ENCODE assay signal across 8 mouse cellular contexts in genomic region chr2:48816141-48817028, GRCm38 (mm10). TPM values are rescaled to one million over a fixed set of nuclear protein-coding genes. Genes with fewer than 3 reads are reported as not detected.
DNase-seq lines count a peak whose midpoint lies in the region; ATAC-seq lines count a peak whose summit lies in the region.

No protein-coding gene starts in this region.

- 23% methylated on average over 9 of the region's 9 CpGs for WGBS in hindbrain, embryonic 12.5 days
- WGBS in midbrain, embryonic 10.5 days, result 33% methylated on average over 9 of the region's 9 CpGs

- H3K4me1 ChIP-seq in brown adipose tissue, adult 24 weeks (ENCODE audit: control insufficient read depth, insufficient read depth, insufficient read length, low read length), result peaks cover 2% of the 10 kb centered on the region; the same call in 1 of the 2 replicates
- peaks cover 14% of the 10 kb centered on the region; the same call in 1 of the 2 replicates for H3K4me1 ChIP-seq in hindbrain, embryonic 12.5 days
- H3K4me1 ChIP-seq in midbrain, embryonic 10.5 days, result peaks cover 27% of the 10 kb centered on the region

- DNase-seq in gastrocnemius, adult 18-20 months (ENCODE audit: low spot score), result peak; percentile 16
- DNase-seq in gastrocnemius, postnatal 36 days, result no peak
- DNase-seq in midbrain, embryonic 10.5 days (ENCODE audit: low spot score), result no peak
- no peak for DNase-seq in T-cell, adult 2 months (ENCODE audit: low spot score)
- no peak for DNase-seq in urinary bladder, adult 18-20 months (ENCODE audit: low spot score in 2 of 2)
- no peak for DNase-seq in gastrocnemius, postnatal 14 days

- no peaks in the 10 kb centered on the region for H3K9me3 ChIP-seq in hindbrain, embryonic 12.5 days (replicated peaks)
- no peaks in the 10 kb centered on the region for H3K9me3 ChIP-seq in midbrain, embryonic 10.5 days (replicated peaks)

- H3K27ac ChIP-seq in brown adipose tissue, adult 24 weeks (replicated peaks; ENCODE audit: low read depth, low read length), result peak overlapping the region; percentile 49; the same call in 1 of the 2 replicates
- peak overlapping the region; percentile 58 for H3K27ac ChIP-seq in hindbrain, embryonic 12.5 days
- H3K27ac ChIP-seq in midbrain, embryonic 10.5 days (replicated peaks), result no peak overlapping the region

- intact Hi-C loops in gastrocnemius, postnatal 36 days (cut with DNase I), result loop anchor here (5.0 to 10.0 kb wide), 2 partner anchors 262 to 814 kb away; no protein-coding TSS in a partner anchor
- intact Hi-C loops in gastrocnemius, postnatal 14 days (cut with DNase I; ENCODE audit: low total_unique reads), result no loop called here

- peak overlapping the region; percentile 58 for H3K4me2 ChIP-seq in hindbrain, embryonic 12.5 days (replicated peaks)

- H3K9ac ChIP-seq in hindbrain, embryonic 12.5 days, result peak overlapping the region; percentile 80

- no peaks in the 10 kb centered on the region for H3K36me3 ChIP-seq in hindbrain, embryonic 12.5 days
- H3K36me3 ChIP-seq in midbrain, embryonic 10.5 days, result no peaks in the 10 kb centered on the region

- no peak for ATAC-seq in hindbrain, embryonic 12.5 days (ENCODE audit: low FRiP score)

- H3K4me3 ChIP-seq in brown adipose tissue, adult 24 weeks (ENCODE audit: insufficient read depth, low read depth, low read length), result peak overlapping the region; percentile 59
- peak overlapping the region; percentile 62 for H3K4me3 ChIP-seq in hindbrain, embryonic 12.5 days
- peak overlapping the region; percentile 82 for H3K4me3 ChIP-seq in midbrain, embryonic 10.5 days

- H3K27me3 ChIP-seq in hindbrain, embryonic 12.5 days, result no peaks in the 10 kb centered on the region
- no peaks in the 10 kb centered on the region for H3K27me3 ChIP-seq in midbrain, embryonic 10.5 days (ENCODE audit: low read depth, poor library complexity, severe bottlenecking)

RNA-seq across cellular contexts. Expression of gene Acvr2a, which starts 2.5 kb away (rescaled TPM):
- total RNA-seq in gastrocnemius, adult 18-20 months (2021), result 10 to 100 TPM; 18.6 to 25.2 TPM
- 10 to 100 TPM; 17.1 to 18.7 TPM for total RNA-seq in gastrocnemius, postnatal 36 days (2021)
- polyA plus RNA-seq in brown adipose tissue, adult 24 weeks (2012; ENCODE audit: insufficient read depth, insufficient read length, missing spikeins), result 5.3 and 6.6 TPM in 2 replicates
- 46.6 and 51.1 TPM in 2 replicates for polyA plus RNA-seq in hindbrain, embryonic 12.5 days (2016; fragmentation: Nextera tagmentation; extraction: Ambion mirVana)
- polyA plus RNA-seq in midbrain, embryonic 10.5 days (2016; fragmentation: Nextera tagmentation; extraction: Ambion mirVana), result 18.5 and 24.8 TPM in 2 replicates
- 10 to 100 TPM; 13.5 to 19.1 TPM for total RNA-seq in gastrocnemius, postnatal 14 days (2021)
